Mouse (Mus musculus): ENCODE measurements at regions not wholly inside any gene's neighbourhood (a gene's known extent, or its start where the extent isn't known, plus 50 kb on each side); places are given as distances from the start of the nearest gene placed in this dataset.
"Not testable (repeated sequence)": the region's sequence is repeated elsewhere in the genome, so short reads cannot be mapped to it uniquely, and the experiment has no call there.

- no peak for DNase-seq (ENCODE audit: low spot score)
Observed at GRCm38 (mm10) chr2:171985813-171986572, 57.3 kb downstream of the Cbln4 start.

GRCm38 (mm10) chr2:171969311-171969905 is 73.9 kb downstream of the Cbln4 start:
- DNase-seq (ENCODE audit: low spot score) = no peak

- DNase-seq (ENCODE audit: low spot score) = no peak
Observed at GRCm38 (mm10) chr2:171946569-171947250, 96.6 kb downstream of the Cbln4 start.

GRCm38 (mm10) chr2:171942671-171943070 is 100.6 kb downstream of the Cbln4 start:
- no peak for DNase-seq (ENCODE audit: low spot score)

GRCm38 (mm10) chr2:171935646-171936325 is 107.5 kb downstream of the Cbln4 start:
- no peak for DNase-seq (ENCODE audit: low spot score)

- DNase-seq (ENCODE audit: low spot score) = no peak
Observed at GRCm38 (mm10) chr2:171920960-171921359, 122.3 kb downstream of the Cbln4 start.

GRCm38 (mm10) chr2:171887306-171887705 is 156.0 kb downstream of the Cbln4 start:
- DNase-seq (ENCODE audit: low spot score) = no peak

GRCm38 (mm10) chr2:171879238-171879960 is 163.9 kb downstream of the Cbln4 start:
- not testable (repeated sequence) for DNase-seq (ENCODE audit: low spot score)

- DNase-seq (ENCODE audit: low spot score) = no peak
Observed at GRCm38 (mm10) chr2:171867550-171867949, 175.7 kb downstream of the Cbln4 start.

GRCm38 (mm10) chr2:171864376-171864965 is 178.8 kb downstream of the Cbln4 start:
- DNase-seq (ENCODE audit: low spot score) = no peak

- no peak for DNase-seq (ENCODE audit: low spot score)
Observed at GRCm38 (mm10) chr2:171862626-171863025, 180.6 kb downstream of the Cbln4 start.

- DNase-seq (ENCODE audit: low spot score) = peak; percentile 51
Observed at GRCm38 (mm10) chr2:171858894-171859293, 184.4 kb downstream of the Cbln4 start.

GRCm38 (mm10) chr2:171856491-171856890 is 186.8 kb downstream of the Cbln4 start:
- DNase-seq (ENCODE audit: low spot score) = no peak

- no peak for DNase-seq (ENCODE audit: low spot score)
Observed at GRCm38 (mm10) chr2:171846826-171847492, 196.3 kb downstream of the Cbln4 start.

GRCm38 (mm10) chr2:171840058-171840713 is 203.1 kb downstream of the Cbln4 start:
- no peak for DNase-seq (ENCODE audit: low spot score)

- no peak for DNase-seq (ENCODE audit: low spot score)
Observed at GRCm38 (mm10) chr2:171822156-171822555, 221.1 kb downstream of the Cbln4 start.

GRCm38 (mm10) chr2:171818504-171818903 is 224.8 kb downstream of the Cbln4 start:
- DNase-seq (ENCODE audit: low spot score) = no peak

- no peak for DNase-seq (ENCODE audit: low spot score)
Observed at GRCm38 (mm10) chr2:171816685-171817419, 226.4 kb downstream of the Cbln4 start.

- no peak for DNase-seq (ENCODE audit: low spot score)
Observed at GRCm38 (mm10) chr2:171812701-171813100, 230.6 kb downstream of the Cbln4 start.

GRCm38 (mm10) chr2:171805376-171805775 is 237.9 kb downstream of the Cbln4 start:
- DNase-seq (ENCODE audit: low spot score) = no peak

Data from lung, postnatal 25 days (tissue).